Mouse (Mus musculus) 3T3-L1 (cell line): ENCODE data around the gene Sult1d1.
"Not testable (repeated sequence)": the region's sequence is repeated elsewhere in the genome, so short reads cannot be mapped to it uniquely, and the experiment has no call there.

Experiments
- DNase-seq: peaks from one replicate; pipeline ENCODE4 v3.0.0-alpha.2; 2015; ENCODE audit warnings: low read depth, low spot score

Gene Sult1d1

DNA sequence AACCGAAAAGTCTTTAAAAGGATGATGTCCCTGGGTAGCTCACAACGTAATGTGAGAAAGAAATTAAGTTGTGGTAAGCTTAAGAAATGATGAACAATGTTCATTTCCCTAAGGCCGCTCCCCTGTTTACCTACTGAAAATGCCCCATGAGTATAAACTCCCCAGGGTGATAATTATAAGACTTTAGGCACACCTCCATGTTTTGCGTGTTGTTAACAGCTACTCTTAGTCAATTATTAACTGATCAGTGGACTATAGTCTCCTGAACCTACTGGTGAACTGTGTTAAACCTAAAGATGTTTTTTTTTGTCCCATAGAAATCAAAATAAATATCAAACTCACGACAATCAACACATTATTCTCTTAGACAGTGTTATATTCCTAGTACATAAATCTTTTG is at the start of gene Sult1d1:
TSS of gene Sult1d1 (minus strand) at position 183 of the 400 bp plus-strand sequence.
- DNase-seq, result no peak

DNA sequence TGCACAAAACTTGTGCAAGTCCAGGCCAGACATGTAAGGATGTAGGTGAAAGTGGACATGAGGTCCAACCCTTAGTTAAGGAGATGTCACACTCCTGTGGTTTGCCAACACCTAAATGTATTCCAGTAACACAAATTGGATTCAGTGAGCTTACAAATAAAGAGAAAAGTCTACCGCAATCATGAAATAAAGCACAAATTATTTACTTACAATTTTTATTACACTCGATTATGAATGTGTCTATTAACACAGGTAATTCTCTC is 46.2 kb upstream of the Sult1d1 start:
- no peak for DNase-seq

DNA sequence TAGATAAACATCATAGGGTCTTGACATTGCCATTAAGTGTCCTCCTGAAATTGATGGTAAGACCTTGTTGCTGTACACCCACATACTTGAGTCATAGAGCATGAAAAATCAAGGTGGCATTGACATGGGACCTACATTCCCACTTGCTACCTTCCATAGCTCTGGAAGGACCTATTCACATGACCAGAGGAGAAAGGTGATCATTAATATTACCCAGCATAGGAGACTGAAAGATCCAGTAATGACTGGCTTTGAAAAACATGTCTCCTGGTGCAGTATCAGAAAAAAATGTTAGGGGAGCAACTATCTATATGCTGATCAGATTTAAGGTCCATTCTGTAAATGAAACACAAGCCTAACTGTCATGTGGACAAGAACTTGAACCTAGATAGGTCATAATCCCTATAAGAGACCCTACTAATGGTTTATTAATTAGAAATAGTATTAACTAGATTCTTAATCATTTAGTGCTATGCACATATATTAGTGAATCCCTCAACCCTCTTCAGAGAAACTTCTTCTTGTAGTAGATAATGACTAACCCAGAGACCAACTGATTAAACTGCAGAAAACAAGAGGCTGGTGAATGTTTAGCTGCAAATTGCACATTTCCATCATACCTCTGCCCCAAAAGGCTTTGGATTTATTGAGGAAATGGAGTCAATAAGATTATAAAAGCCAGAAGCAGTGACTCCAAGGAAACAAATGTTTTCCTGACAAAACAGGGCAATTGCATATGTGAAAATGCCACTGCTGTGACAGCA is 45.7 kb upstream of the Sult1d1 start:
- DNase-seq, result no peak

DNA sequence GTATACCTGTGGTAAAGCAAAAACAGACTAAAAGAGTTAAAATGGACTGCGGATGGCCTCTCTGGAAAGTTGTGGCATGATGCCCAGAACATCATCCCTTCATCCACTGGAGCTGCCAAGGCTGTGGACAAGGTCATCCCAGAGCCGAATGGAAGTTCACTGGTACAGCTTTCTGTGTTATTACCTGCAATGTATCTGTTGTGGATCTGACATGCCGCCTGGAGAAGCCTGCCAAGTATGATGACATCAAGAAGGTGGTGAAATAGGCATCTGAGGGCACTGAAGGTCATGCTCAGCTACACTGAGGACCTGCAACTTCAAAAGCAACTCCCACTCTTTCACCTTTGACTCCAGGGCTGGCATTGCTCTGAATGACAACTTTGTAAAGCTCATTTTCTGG is 32.2 kb upstream of the Sult1d1 start:
- no peak for DNase-seq

DNA sequence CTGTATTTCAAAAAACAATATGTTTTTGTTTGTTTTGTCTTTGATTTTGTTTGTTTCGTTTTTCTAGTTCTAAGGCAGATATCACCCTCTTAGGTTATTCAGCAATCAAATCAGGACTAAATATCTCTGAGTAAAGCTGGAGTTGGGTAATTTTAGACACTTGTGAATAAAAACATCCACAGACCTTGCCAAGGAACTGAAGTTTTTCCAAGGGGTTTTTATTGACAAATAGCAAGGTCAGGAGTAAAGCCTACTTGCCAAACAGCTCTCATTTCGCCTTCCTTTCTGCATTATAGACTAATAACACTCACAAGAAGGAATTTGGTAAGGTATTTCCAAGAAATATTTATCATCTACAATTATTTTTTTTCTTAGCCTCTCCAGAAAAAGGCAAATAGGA is 29.1 kb upstream of the Sult1d1 start:
- no peak for DNase-seq

- DNase-seq, result no peak
These were observed 22.7 kb upstream of the Sult1d1 start, which contains the start of gene Sult1e1 for GRCm38 (mm10) chr5:87591494-87591893. Gene Sult1e1, minus strand, starts transcription at chr5:87591594.

DNA sequence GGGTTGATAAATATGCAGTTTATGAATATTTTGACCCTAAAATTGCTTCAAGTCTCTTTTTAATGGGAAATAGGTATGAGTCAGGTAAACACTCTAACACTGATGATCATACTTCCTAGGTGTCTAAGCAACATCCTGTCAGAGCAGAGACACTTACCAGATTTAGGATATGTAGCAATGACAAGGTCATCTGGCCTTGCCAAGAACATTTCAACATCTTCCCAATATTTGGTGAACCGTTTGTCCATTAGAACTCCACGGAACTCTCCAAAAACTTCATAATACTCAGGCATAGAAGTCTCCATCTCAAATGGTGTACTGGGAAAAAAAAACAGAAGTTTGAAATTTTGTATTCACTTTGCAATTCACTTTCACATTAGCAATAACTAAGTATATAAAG is 21.1 kb upstream of the Sult1d1 start:
- no peak for DNase-seq

DNA sequence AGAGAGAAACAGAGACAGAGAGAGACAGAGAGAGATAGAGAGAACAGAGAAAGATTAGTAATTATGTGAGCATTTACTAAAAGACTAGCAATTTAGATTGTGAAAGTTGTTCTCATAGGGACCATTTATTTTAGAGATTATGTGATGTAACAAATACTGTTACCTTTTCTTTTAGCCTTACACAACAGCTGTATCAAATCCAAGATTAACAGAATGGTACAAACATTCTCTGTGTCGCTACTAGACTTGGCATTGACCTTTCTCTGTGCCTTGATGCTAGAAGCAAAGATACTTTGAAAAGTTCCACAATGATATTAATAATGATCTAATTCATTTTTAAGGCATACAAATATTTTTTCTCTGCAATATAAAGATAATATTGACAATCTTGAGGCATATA is 11.6 kb upstream of the Sult1d1 start:
- no peak for DNase-seq

- no peak for DNase-seq
These were observed 5.3 kb upstream of the Sult1d1 start for GRCm38 (mm10) chr5:87574174-87574573.

DNA sequence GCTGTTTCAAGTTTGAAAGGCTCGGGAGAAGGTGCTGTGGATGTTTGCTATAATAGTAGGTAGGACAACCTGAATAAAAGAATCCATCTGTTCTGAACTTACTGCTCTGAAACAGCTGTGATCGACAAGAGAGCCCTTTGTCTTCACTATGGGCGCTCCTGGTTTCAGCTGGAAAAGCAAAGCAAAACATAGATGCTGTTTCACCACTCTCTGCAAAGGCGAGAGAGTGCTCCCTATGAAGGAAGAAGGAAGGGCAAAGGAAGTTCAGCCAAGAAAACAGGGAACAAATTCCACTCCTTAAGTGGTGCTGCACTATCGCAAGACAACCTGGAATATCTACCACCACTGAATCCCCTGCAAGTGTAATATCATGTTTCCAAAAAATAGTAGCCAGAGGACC is 4.7 kb upstream of the Sult1d1 start:
- DNase-seq, result no peak

GRCm38 (mm10) chr5:87572781-87573180 is 4.0 kb upstream of the Sult1d1 start:
- DNase-seq, result no peak

GRCm38 (mm10) chr5:87567306-87567705 is 1.5 kb downstream of the Sult1d1 start:
- no peak for DNase-seq

- DNase-seq, result no peak
These were observed 5.9 kb downstream of the Sult1d1 start for GRCm38 (mm10) chr5:87562966-87563365.

DNA sequence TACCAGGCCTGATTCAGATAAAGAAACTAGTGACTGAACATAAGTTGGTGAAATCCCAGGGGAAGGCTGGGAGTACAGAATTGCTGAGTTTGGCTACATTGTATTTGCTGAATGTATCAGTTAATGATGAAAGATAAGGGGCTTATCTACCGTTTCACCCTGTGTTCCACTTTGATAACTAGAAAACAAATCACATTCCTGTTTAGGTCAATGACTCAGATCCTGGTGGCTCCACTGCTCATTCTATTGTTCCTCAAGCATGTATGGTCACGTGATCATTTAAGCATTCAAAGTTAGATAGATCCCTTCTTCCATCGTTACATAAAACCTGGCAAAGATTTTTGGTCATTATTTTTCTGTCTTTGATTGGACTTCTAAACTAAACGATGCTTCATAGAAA is 6.3 kb downstream of the Sult1d1 start:
- no peak for DNase-seq

- no peak for DNase-seq
These were observed 8.7 kb downstream of the Sult1d1 start for GRCm38 (mm10) chr5:87560145-87560544.

DNA sequence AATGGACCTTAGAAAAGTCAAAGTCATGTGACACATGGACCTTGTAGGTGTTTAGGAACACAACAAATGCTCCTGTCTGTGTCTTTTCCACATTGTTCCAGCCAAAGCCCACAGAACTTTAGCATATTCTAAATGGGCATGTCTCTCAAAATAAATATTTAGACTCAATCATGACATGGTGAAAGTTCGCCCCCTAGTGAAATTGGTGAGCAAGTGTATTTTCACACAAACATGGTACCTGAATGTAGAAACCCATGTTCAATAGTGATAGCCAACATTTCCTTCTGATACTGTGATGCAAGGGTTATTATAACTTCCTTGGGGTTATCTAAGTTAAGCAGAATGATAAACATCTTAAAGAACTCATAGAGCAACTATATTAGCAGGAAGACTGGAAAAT is 17.9 kb downstream of the Sult1d1 start:
- DNase-seq, result peak; percentile 9

DNA sequence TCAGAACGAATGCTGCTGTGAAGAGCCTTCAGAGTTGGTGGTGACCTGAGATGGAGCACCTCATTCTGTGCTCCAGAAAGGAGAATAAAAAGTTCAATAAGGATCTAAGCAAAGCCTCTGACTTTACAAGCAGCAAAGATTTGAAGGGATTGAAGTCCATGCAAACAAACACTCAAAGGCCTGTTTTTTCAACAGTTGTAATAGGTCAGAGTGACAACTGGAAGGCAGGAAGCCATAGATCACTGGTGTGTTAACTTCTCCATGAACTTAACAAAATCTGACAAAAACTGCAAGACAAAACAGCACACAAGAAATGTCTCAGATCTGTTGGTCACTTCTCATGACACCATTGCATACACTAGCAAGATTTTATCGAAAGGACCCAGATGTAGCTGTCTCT is 30.7 kb downstream of the Sult1d1 start, which contains the start of gene Sult1b1:
TSS of gene Sult1b1 (minus strand) at position 85 of the 400 bp plus-strand sequence.
- no peak for DNase-seq

DNA sequence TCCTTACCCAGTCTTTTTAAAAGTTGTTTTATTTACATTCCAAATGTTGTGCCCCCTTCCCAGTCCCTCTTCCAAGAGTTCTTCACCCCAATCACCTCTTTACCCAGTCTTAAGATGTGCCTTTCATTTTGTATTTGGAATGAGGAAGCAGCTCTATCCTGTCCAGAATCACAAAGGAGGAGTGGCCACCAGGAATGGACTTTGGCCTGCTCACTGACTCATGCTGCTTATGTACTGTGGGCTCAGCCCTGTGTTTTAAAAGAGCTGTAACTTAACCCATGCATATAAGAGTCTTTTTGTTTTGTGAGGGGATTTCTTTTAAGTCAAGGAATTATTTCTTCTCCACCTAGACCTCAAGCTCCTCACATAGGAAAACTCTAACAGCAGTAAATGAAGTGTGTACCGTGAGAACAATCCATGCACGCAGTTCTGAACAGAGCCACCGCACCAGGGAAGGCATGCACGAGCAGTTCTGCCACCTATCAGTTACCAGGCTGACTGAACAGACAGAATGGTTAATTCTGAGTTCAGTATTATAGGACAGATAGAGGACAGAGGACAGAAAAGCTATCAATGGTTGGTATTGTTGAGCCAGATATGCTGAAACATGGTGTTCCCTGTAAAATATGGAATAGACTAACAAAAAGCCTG is 32.7 kb downstream of the Sult1d1 start:
- no peak for DNase-seq

DNA sequence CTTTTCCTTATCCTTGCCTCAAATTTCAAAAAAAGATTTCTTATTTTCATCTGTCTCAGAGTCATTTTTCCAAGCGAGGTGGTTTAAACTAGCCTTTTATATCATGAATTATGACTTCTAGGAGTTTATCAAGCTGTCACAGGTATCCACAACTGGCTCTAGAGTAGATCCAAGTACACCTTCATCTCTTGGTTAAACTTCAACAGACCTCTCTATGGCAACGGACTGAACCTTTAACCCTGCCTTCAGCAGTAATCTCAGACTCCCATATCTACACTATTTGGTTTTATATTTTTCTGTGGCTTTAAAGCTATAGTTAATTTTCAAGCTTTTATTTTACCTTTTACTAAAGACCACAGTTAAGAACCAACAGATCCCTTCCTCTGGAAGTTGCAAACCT is 36.5 kb downstream of the Sult1d1 start:
- no peak for DNase-seq

DNA sequence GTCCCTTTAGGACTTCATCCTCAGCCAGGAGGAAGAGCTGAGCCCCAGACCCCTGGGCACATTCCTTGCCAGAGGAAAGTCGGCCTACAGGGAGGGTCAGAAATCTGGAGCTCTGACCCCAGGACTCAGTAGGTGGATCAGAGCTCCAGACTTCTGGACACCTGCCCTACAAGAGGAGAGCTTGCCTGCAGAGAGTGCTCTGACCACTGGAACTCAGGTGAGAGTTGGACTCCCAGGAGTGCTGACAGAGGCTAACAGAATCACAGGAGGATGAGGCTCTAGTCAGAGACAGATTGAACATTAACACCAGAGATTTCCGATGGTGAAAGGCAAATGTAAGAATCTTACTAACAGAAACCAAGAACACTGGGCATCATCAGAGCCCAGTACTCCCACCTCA is 45.3 kb downstream of the Sult1d1 start:
- DNase-seq, result not testable (repeated sequence)

DNA sequence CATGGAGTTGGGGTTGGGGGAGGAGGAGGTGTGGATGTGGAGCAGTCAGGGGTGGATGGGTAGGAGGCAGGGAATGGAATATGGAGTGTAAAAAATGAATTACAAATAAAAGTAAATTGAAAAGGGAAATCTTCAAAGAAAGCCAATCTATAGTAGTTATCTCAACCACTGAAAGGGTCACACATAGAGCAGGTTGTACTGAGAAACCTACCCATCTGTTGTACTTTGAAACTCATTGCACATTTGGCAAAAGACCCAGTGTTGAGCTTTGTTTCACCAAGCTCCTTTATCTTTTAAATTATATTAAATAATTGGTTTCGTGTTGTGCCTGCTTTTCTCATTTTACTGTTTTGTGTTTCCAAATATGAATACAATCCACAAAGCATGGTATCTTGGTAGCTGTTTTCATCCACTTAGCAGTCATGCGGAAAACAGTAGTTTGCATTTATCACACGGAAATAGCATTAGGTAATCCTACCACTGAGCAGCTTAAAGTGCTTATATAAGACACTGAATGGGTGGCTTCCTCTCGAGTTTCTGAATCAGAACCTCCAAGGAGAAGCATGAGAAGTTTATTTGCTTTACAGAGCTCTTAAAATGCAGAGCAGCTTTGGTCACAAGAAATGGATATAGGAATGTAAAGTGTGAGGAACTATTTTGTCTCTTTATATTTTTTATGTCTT is 62.9 kb downstream of the Sult1d1 start:
- no peak for DNase-seq
